Mouse (Mus musculus): ENCODE results near the gene Dab2ip. TPM values are rescaled to one million over a fixed set of nuclear protein-coding genes. Genes with fewer than 3 reads are reported as not detected.

Gene Dab2ip
- polyA plus RNA-seq, 1 experiment from 2014 or later, result 46.6 TPM

- no peaks in the 10 kb centered on the region for H3K9me3 ChIP-seq (ENCODE audit: control insufficient read depth, low read length)
- 0 out of 2 replicates have a peak, but pooled peaks have one; percentile 3 for ATAC-seq (ENCODE audit: insufficient number of reproducible peaks, insufficient read depth, low FRiP score, low read depth)
- no peaks in the 10 kb centered on the region for H3K27me3 ChIP-seq (ENCODE audit: control insufficient read depth, insufficient read depth, low read length)
- H3K4me1 ChIP-seq (ENCODE audit: control insufficient read depth in 2 of 2, insufficient read depth in 2 of 2, low read length in 2 of 2), result peaks cover 90% of the 10 kb centered on the region in 2 experiments
- 4% methylated on average over 20 of the region's 20 CpGs for WGBS
- H3K4me2 ChIP-seq (ENCODE audit: low read length), result peak overlapping the region; percentile 81
- H3K36me3 ChIP-seq (ENCODE audit: control insufficient read depth, insufficient read depth, low read length), result peaks cover 9% of the 10 kb centered on the region; the same call in 1 of the 2 replicates
- H3K27ac ChIP-seq (replicated peaks in 1 of 2; ENCODE audit: control insufficient read depth in 1 of 2, insufficient read depth in 1 of 2, low read depth in 2 of 2, low read length in 2 of 2), result peak overlapping the region; percentile 43 to 59
- peak overlapping the region; percentile 86 for H3K9ac ChIP-seq (ENCODE audit: low read length)
- H3K4me3 ChIP-seq (ENCODE audit: control insufficient read depth in 1 of 2, insufficient read depth in 1 of 2, low read depth in 1 of 2, low read length in 2 of 2), result peak overlapping the region; percentile 67 to 74
Measured at GRCm38 (mm10) chr2:35622261-35623103, 64.4 kb downstream of the Dab2ip start.

GRCm38 (mm10) chr2:35623104-35623377, 65.0 kb downstream of the Dab2ip start:
- Histone ChIP-seq H3K4me3 (ENCODE audit: control insufficient read depth in 1 of 2, insufficient read depth in 1 of 2, low read depth in 1 of 2, low read length in 2 of 2) (peak overlapping the region; percentile 67 to 74), H3K4me2 (ENCODE audit: low read length) (peak overlapping the region; percentile 81), H3K27ac (replicated peaks in 1 of 2; ENCODE audit: control insufficient read depth in 1 of 2, insufficient read depth in 1 of 2, low read depth in 2 of 2, low read length in 2 of 2) (peak overlapping the region; percentile 43 to 59), H3K27me3 (ENCODE audit: control insufficient read depth, insufficient read depth, low read length) (no peaks in the 10 kb centered on the region), H3K4me1 (ENCODE audit: control insufficient read depth in 2 of 2, insufficient read depth in 2 of 2, low read length in 2 of 2) (peaks cover 90 to 91% of the 10 kb centered on the region in 2 experiments), H3K36me3 (ENCODE audit: control insufficient read depth, insufficient read depth, low read length) (peaks cover 9% of the 10 kb centered on the region; the same call in 1 of the 2 replicates), H3K9me3 (ENCODE audit: control insufficient read depth, low read length) (no peaks in the 10 kb centered on the region), H3K9ac (ENCODE audit: low read length) (peak overlapping the region; percentile 86)
- no peak for ATAC-seq (ENCODE audit: insufficient number of reproducible peaks, insufficient read depth, low FRiP score, low read depth)
- WGBS, result 32% methylated on average over 4 of the region's 4 CpGs

- 42% methylated on average over 12 of the region's 12 CpGs for WGBS
- Histone ChIP-seq H3K9ac (ENCODE audit: low read length) (peak overlapping the region; percentile 86), H3K27ac (replicated peaks in 1 of 2; ENCODE audit: control insufficient read depth in 1 of 2, insufficient read depth in 1 of 2, low read depth in 2 of 2, low read length in 2 of 2) (peak overlapping the region; percentile 9 to 43; a peak in 2 of 4 replicates), H3K9me3 (ENCODE audit: control insufficient read depth, low read length) (no peaks in the 10 kb centered on the region), H3K4me1 (ENCODE audit: control insufficient read depth in 2 of 2, insufficient read depth in 2 of 2, low read length in 2 of 2) (peaks cover 90 to 93% of the 10 kb centered on the region in 2 experiments), H3K4me2 (ENCODE audit: low read length) (peak overlapping the region; percentile 81), H3K27me3 (ENCODE audit: control insufficient read depth, insufficient read depth, low read length) (no peaks in the 10 kb centered on the region), H3K36me3 (ENCODE audit: control insufficient read depth, insufficient read depth, low read length) (peaks cover 9% of the 10 kb centered on the region; the same call in 1 of the 2 replicates), H3K4me3 (ENCODE audit: control insufficient read depth in 1 of 2, insufficient read depth in 1 of 2, low read depth in 1 of 2, low read length in 2 of 2) (peak overlapping the region; percentile 67 to 74)
- no peak for ATAC-seq (ENCODE audit: insufficient number of reproducible peaks, insufficient read depth, low FRiP score, low read depth)
Measured at GRCm38 (mm10) chr2:35623431-35624148, 65.5 kb downstream of the Dab2ip start.

- H3K9me3 ChIP-seq (ENCODE audit: control insufficient read depth, low read length), result no peaks in the 10 kb centered on the region
- no peak for ATAC-seq (ENCODE audit: insufficient number of reproducible peaks, insufficient read depth, low FRiP score, low read depth)
- H3K4me2 ChIP-seq (ENCODE audit: low read length), result peak overlapping the region; percentile 81
- H3K27ac ChIP-seq (replicated peaks in 1 of 2; ENCODE audit: control insufficient read depth in 1 of 2, insufficient read depth in 1 of 2, low read depth in 2 of 2, low read length in 2 of 2), result peak overlapping the region in 1 of 2 experiments; percentile 43; a peak in 1 of 4 replicates
- 57% methylated on average over 5 of the region's 5 CpGs for WGBS
- H3K36me3 ChIP-seq (ENCODE audit: control insufficient read depth, insufficient read depth, low read length), result peaks cover 9% of the 10 kb centered on the region; the same call in 1 of the 2 replicates
- no peaks in the 10 kb centered on the region for H3K27me3 ChIP-seq (ENCODE audit: control insufficient read depth, insufficient read depth, low read length)
- H3K4me3 ChIP-seq (ENCODE audit: control insufficient read depth in 1 of 2, insufficient read depth in 1 of 2, low read depth in 1 of 2, low read length in 2 of 2), result peak overlapping the region in 1 of 2 experiments; percentile 67; a peak in 3 of 4 replicates
- H3K4me1 ChIP-seq (ENCODE audit: control insufficient read depth in 2 of 2, insufficient read depth in 2 of 2, low read length in 2 of 2), result peaks cover 85 to 93% of the 10 kb centered on the region in 2 experiments
- H3K9ac ChIP-seq (ENCODE audit: low read length), result peak overlapping the region; percentile 86
Measured at GRCm38 (mm10) chr2:35624380-35625006, 66.4 kb downstream of the Dab2ip start.

GRCm38 (mm10) chr2:35625007-35625380, 66.9 kb downstream of the Dab2ip start:
- Histone ChIP-seq H3K9me3 (ENCODE audit: control insufficient read depth, low read length) (no peaks in the 10 kb centered on the region), H3K4me2 (ENCODE audit: low read length) (peak overlapping the region; percentile 81; the same call in 1 of the 2 replicates), H3K4me3 (ENCODE audit: control insufficient read depth in 1 of 2, insufficient read depth in 1 of 2, low read depth in 1 of 2, low read length in 2 of 2) (no peak overlapping the region), H3K36me3 (ENCODE audit: control insufficient read depth, insufficient read depth, low read length) (peaks cover 13% of the 10 kb centered on the region; the same call in 1 of the 2 replicates), H3K4me1 (ENCODE audit: control insufficient read depth in 2 of 2, insufficient read depth in 2 of 2, low read length in 2 of 2) (peaks cover 80 to 89% of the 10 kb centered on the region in 2 experiments), H3K9ac (ENCODE audit: low read length) (no peak overlapping the region), H3K27me3 (ENCODE audit: control insufficient read depth, insufficient read depth, low read length) (no peaks in the 10 kb centered on the region), H3K27ac (replicated peaks in 1 of 2; ENCODE audit: control insufficient read depth in 1 of 2, insufficient read depth in 1 of 2, low read depth in 2 of 2, low read length in 2 of 2) (no peak overlapping the region)
- ATAC-seq (ENCODE audit: insufficient number of reproducible peaks, insufficient read depth, low FRiP score, low read depth), result no peak
- WGBS, result 76% methylated on average over 6 of the region's 6 CpGs

- Histone ChIP-seq H3K27me3 (ENCODE audit: control insufficient read depth, insufficient read depth, low read length) (no peaks in the 10 kb centered on the region), H3K4me2 (ENCODE audit: low read length) (no peak overlapping the region; the same call in 1 of the 2 replicates), H3K4me3 (ENCODE audit: control insufficient read depth in 1 of 2, insufficient read depth in 1 of 2, low read depth in 1 of 2, low read length in 2 of 2) (no peak overlapping the region), H3K36me3 (ENCODE audit: control insufficient read depth, insufficient read depth, low read length) (peaks cover 13% of the 10 kb centered on the region; the same call in 1 of the 2 replicates), H3K9ac (ENCODE audit: low read length) (no peak overlapping the region), H3K4me1 (ENCODE audit: control insufficient read depth in 2 of 2, insufficient read depth in 2 of 2, low read length in 2 of 2) (peaks cover 75 to 83% of the 10 kb centered on the region in 2 experiments), H3K9me3 (ENCODE audit: control insufficient read depth, low read length) (no peaks in the 10 kb centered on the region), H3K27ac (replicated peaks in 1 of 2; ENCODE audit: control insufficient read depth in 1 of 2, insufficient read depth in 1 of 2, low read depth in 2 of 2, low read length in 2 of 2) (no peak overlapping the region)
- 65% methylated on average over 6 of the region's 6 CpGs for WGBS
- ATAC-seq (ENCODE audit: insufficient number of reproducible peaks, insufficient read depth, low FRiP score, low read depth), result no peak
Measured at GRCm38 (mm10) chr2:35625526-35625925, 67.5 kb downstream of the Dab2ip start.

GRCm38 (mm10) chr2:35626181-35626727, 68.2 kb downstream of the Dab2ip start:
- H3K36me3 ChIP-seq (ENCODE audit: control insufficient read depth, insufficient read depth, low read length), result peaks cover 16% of the 10 kb centered on the region; the same call in 1 of the 2 replicates
- no peaks in the 10 kb centered on the region for H3K27me3 ChIP-seq (ENCODE audit: control insufficient read depth, insufficient read depth, low read length)
- no peak for ATAC-seq (ENCODE audit: insufficient number of reproducible peaks, insufficient read depth, low FRiP score, low read depth)
- peaks cover 68 to 79% of the 10 kb centered on the region in 2 experiments for H3K4me1 ChIP-seq (ENCODE audit: control insufficient read depth in 2 of 2, insufficient read depth in 2 of 2, low read length in 2 of 2)
- WGBS, result 45% methylated on average over 9 of the region's 9 CpGs
- no peaks in the 10 kb centered on the region for H3K9me3 ChIP-seq (ENCODE audit: control insufficient read depth, low read length)
- peak overlapping the region; percentile 56 for H3K4me2 ChIP-seq (ENCODE audit: low read length)
- H3K4me3 ChIP-seq (ENCODE audit: control insufficient read depth in 1 of 2, insufficient read depth in 1 of 2, low read depth in 1 of 2, low read length in 2 of 2), result no peak overlapping the region
- peak overlapping the region; percentile 68 to 85 for H3K27ac ChIP-seq (replicated peaks in 1 of 2; ENCODE audit: control insufficient read depth in 1 of 2, insufficient read depth in 1 of 2, low read depth in 2 of 2, low read length in 2 of 2)
- H3K9ac ChIP-seq (ENCODE audit: low read length), result peak overlapping the region; percentile 56

Data from heart, embryonic 14.5 days (tissue).